Mouse (Mus musculus): ENCODE data around the gene Nxf3. TPM values are rescaled to one million over a fixed set of nuclear protein-coding genes. Genes with fewer than 3 reads are reported as not detected.

Nxf3 gene
- polyA plus RNA-seq, 1 experiment from 2014 or later, result not detected

DNA sequence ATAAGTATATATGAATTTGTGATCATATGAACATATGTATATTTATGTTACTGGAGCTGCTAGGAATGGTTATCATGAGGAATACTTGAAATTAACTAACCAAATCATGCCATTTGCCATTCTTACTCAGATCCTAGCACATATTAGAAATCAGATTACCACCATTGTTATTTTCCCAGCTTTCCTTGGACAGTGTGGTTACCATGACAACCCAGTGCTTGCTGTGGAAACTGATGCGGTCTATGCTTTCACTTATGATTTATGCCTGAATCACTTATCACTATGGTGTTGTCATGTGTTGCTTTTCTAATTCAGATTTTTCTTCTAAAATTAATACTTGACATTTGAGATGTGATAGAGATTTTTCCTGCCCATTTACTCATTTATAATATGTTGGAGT, 54.7 kb downstream of the Nxf3 start:
- H3K27ac ChIP-seq (ENCODE audit: low read depth, low read length), result no peak overlapping the region
- no peaks in the 10 kb centered on the region for H3K4me1 ChIP-seq (ENCODE audit: control insufficient read depth, insufficient read depth, low read depth, low read length)
- H3K9me3 ChIP-seq (ENCODE audit: control insufficient read depth, low read length), result no peaks in the 10 kb centered on the region
- H3K4me3 ChIP-seq (ENCODE audit: low read length), result no peak overlapping the region
- no peaks in the 10 kb centered on the region for H3K36me3 ChIP-seq (ENCODE audit: control insufficient read depth, insufficient read depth, low read length)
- H3K27me3 ChIP-seq (replicated peaks; ENCODE audit: control insufficient read depth, insufficient read depth, low read length), result no peaks in the 10 kb centered on the region
- ATAC-seq, result no peak
- no peak overlapping the region for H3K9ac ChIP-seq (ENCODE audit: low read depth, low read length)
- WGBS, result 65% methylated on average over 1 of the region's 1 CpGs
- no peak overlapping the region for H3K4me2 ChIP-seq (ENCODE audit: low read length)

Other genes starting within 250 kb of the Nxf3 start
- gene Gprasp2, start 246.2 kb downstream of the Nxf3 start, polyA plus RNA-seq (2015; fragmentation: Nextera tagmentation; extraction: Ambion mirVana), result 238 and 242 TPM in 2 replicates
- gene Arxes2, start 91.4 kb downstream of the Nxf3 start, polyA plus RNA-seq (2015; fragmentation: Nextera tagmentation; extraction: Ambion mirVana), result 271 and 305 TPM in 2 replicates
- gene Arxes1, start 51.9 kb downstream of the Nxf3 start, polyA plus RNA-seq (2015; fragmentation: Nextera tagmentation; extraction: Ambion mirVana), result 148 and 179 TPM in 2 replicates
- gene Bex2, start 17.0 kb downstream of the Nxf3 start, polyA plus RNA-seq (2015; fragmentation: Nextera tagmentation; extraction: Ambion mirVana), result 784 and 846 TPM in 2 replicates
- 137 and 140 TPM in 2 replicates for gene Bex4, start 53.7 kb upstream of the Nxf3 start, polyA plus RNA-seq (2015; fragmentation: Nextera tagmentation; extraction: Ambion mirVana)
- 121 and 134 TPM in 2 replicates for gene Tceal8, start 87.1 kb upstream of the Nxf3 start, polyA plus RNA-seq (2015; fragmentation: Nextera tagmentation; extraction: Ambion mirVana)
- gene Tceal5, start 118.6 kb upstream of the Nxf3 start, polyA plus RNA-seq (2015; fragmentation: Nextera tagmentation; extraction: Ambion mirVana), result 37.8 and 39.5 TPM in 2 replicates
- gene Tceal7, start 129.5 kb upstream of the Nxf3 start, polyA plus RNA-seq (2015; fragmentation: Nextera tagmentation; extraction: Ambion mirVana), result 2.9 and 14.2 TPM in 2 replicates
- 273 and 301 TPM in 2 replicates for gene Bex1, start 130.3 kb upstream of the Nxf3 start, polyA plus RNA-seq (2015; fragmentation: Nextera tagmentation; extraction: Ambion mirVana)
- gene Tceal9, start 159.8 kb upstream of the Nxf3 start, polyA plus RNA-seq (2015; fragmentation: Nextera tagmentation; extraction: Ambion mirVana), result 226 and 232 TPM in 2 replicates
- gene Bex3, start 185.0 kb upstream of the Nxf3 start, polyA plus RNA-seq (2015; fragmentation: Nextera tagmentation; extraction: Ambion mirVana), result 710 and 810 TPM in 2 replicates